Mouse (Mus musculus): ENCODE data around the gene Pou2af1. TPM values are rescaled to one million over a fixed set of nuclear protein-coding genes. Genes with fewer than 3 reads are reported as not detected.

Pou2af1 gene
- polyA plus RNA-seq, 1 experiment from 2014 or later: 1.6 TPM

DNA sequence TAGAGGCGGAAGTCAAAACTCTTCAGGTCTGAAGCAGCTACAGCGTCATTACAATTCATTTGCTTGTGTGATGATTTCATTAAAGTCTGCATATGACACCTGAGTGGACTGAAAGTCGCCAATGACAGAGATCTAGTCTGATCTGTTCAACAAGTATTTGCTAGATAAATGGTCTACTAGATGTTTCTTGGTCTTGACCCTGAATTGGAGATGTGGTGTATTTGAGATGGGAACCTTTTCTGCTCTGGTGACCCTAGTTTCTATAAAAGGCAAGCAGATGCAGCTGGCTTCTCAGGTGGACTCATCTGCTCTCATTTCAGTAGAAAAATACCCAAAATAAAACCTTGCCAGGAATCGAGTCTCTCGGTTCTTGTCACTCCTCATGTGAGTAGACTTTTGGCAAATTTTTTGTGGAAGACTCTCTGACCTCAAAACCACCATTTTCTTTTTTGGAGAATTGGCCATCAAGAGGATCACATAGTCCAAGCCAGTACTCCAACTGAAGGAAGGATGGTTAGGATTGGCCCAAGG lies 12.2 kb downstream of the Pou2af1 start:
- no peak for DNase-seq (ENCODE audit: low spot score)

- DNase-seq (ENCODE audit: low spot score): no peak
Observed at GRCm38 (mm10) chr9:51230701-51231389, 17.3 kb downstream of the Pou2af1 start.

DNA sequence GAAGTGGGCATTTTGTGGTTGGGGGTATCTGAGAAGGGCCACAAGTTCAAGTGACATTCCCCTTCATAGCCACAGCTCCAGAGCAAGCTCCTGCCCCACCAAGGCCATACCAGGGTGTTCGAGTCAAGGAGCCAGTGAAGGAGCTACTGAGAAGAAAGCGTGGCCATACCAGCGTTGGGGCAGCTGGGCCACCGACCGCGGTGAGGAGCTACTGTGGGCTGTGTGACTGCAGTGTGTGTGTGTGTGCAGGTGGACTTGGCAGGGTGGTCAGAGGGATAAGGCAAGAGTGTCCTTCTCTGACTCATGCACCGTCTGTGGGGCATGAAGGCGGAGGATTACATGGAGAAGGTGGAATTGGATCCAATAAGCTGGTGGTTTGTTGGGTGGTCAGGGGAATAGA lies 18.7 kb downstream of the Pou2af1 start:
- DNase-seq (ENCODE audit: low spot score): no peak

DNA sequence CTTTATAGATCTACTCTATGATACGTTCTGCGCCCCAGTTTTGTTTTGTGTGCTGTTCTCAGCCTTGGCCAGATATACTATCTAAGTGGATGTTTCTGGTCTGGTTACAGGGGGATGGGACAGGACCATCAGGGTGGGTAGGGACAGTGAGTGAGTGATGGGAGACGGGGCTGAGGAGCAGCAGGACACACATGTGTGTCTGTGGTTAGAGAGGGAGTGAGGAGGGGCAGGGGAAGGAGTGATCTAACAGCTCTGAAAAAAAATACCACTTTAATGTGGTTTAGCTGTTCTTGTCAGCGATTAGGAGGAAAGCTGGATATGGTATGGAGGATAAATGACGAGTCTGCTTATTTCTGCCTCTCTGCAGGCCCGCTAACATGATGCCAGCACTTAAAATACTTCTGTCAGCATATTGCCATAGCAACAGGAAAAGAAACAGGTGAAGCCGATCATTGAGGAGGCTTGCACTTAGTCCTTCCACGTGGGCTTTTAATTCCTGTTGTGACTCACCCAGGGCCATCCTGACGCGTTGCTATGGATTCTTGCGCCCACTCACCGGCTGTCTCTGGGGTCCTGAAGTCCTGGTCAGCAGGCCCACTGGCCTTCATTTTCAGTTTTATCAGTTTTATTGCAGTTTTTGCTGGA lies 25.4 kb downstream of the Pou2af1 start:
- DNase-seq (ENCODE audit: low spot score): peak; percentile 14

- no peak for DNase-seq (ENCODE audit: low spot score)
Observed at GRCm38 (mm10) chr9:51256780-51257502, 43.4 kb downstream of the Pou2af1 start.

DNA sequence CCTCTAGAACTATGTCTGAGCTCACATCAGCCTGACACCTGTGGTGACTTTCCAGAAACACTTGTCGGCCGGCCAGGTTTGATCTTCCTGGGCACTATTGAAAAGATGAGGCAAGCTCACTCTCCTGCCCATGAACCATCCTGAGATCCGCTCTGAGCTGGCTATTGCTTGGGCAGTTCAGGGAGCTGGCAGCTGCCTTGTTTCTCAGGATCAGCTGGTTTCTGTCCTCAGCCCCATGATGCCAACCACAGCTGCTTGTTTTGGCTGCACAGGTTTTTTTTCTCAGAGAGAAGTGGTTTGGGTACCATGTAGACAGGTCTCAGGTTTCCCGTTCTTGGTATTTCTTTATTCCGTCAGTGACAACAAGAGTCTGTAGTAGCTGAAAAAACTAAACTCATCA lies 44.9 kb downstream of the Pou2af1 start:
- no peak for DNase-seq (ENCODE audit: low spot score)

- no peak for DNase-seq (ENCODE audit: low spot score)
Observed at GRCm38 (mm10) chr9:51268852-51269251, 55.3 kb downstream of the Pou2af1 start.

- DNase-seq (ENCODE audit: low spot score): no peak
Observed at GRCm38 (mm10) chr9:51271073-51271472, 57.6 kb downstream of the Pou2af1 start.

GRCm38 (mm10) chr9:51272102-51272501 lies 58.6 kb downstream of the Pou2af1 start:
- no peak for DNase-seq (ENCODE audit: low spot score)

- DNase-seq (ENCODE audit: low spot score): no peak
Observed at GRCm38 (mm10) chr9:51273581-51274154, 60.2 kb downstream of the Pou2af1 start.

DNA sequence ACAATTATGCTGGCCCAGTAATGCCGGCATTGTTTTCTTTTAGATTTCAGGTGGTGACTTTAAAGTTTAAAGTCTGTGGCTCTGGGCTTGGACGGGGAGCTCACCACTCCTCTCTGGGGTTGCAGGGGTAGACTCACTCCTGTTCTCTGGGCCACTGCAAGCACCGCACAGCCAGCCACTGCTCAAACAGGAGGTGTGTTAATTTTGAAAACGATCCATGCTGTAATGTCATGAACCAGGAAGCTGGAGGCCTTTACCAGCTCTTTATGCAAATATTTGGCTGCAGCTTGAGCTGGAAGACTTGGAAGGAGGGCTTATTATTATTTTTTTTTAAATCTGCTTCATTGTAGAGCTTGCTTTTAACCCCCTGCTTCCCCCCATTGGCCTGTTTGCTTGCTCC lies 61.2 kb downstream of the Pou2af1 start:
- DNase-seq (ENCODE audit: low spot score): no peak

DNA sequence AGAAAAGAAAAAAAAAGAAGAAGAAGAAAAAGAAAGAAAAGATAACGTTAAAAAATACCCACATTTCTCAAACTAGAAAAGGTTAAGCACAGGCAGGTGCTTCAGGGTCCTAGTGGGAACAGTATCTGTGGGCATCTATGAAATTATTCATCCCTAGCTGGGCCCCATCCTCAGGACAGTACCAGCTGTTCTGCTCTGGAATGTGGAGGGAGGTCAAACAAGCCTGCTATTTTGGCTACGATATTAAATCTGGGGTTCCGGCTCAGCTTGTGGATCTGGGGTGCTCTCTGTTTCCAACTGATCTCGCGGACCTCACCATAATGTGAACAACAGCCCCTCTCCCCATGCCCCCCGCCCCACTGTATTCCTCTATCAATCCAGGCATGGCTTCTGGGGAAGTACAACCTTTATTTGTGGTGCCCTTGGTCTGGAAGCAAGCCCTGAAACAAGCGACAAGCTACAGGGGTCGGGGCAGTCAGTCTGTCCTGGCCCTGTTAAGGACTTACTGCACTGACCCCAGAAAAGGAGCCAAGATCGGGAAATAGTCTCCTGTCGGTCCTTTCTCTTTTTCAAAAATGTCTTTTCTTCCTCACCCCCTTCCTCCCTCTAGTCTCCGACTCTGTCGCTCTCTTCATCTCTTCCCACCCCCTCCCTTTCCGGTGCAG lies 64.5 kb downstream of the Pou2af1 start:
- no peak for DNase-seq (ENCODE audit: low spot score)

GRCm38 (mm10) chr9:51278500-51279381 lies 65.2 kb downstream of the Pou2af1 start, which contains the start of gene Colca2:
Gene Colca2 (minus strand): TSS chr9:51278569.
- peak; percentile 45 for DNase-seq (ENCODE audit: low spot score)

DNA sequence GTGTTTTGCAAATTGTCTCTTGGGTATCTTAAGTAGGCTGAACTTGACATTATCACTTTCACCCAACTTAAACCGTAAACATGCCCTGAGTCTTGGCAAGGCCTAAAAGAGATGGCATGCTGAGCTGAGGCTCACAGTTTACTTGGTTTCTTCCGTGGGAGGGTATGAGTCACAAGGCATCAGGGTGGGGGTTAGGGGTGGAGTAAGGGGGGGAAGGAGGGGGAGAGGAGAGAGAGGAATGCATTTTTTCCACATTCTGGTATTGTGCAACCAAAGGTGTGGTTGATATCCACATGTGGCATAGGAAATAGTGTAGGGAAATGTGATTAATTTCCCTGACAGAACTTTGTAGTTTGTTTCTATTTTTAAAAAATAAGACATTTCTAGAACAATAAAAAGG lies 72.6 kb downstream of the Pou2af1 start:
- DNase-seq (ENCODE audit: low spot score): no peak

Other genes starting within 250 kb of the Pou2af1 start
- gene Sik2, start 204.6 kb upstream of the Pou2af1 start, polyA plus RNA-seq (2015; fragmentation: Nextera tagmentation; extraction: Ambion mirVana): 12.1 and 12.4 TPM in 2 replicates
- gene Btg4, start 152.8 kb upstream of the Pou2af1 start, polyA plus RNA-seq (2015; fragmentation: Nextera tagmentation; extraction: Ambion mirVana): 0.12 and 0.17 TPM in 2 replicates
- gene Layn, start 136.6 kb upstream of the Pou2af1 start, polyA plus RNA-seq (2015; fragmentation: Nextera tagmentation; extraction: Ambion mirVana): 2.1 and 2.8 TPM in 2 replicates
- 0.95 and 1.1 TPM in 2 replicates for gene 4833427G06Rik, start 111.6 kb upstream of the Pou2af1 start, polyA plus RNA-seq (2015; fragmentation: Nextera tagmentation; extraction: Ambion mirVana)
- 0.23 and 0.33 TPM in 2 replicates for gene Gm32742, start 48.2 kb upstream of the Pou2af1 start, polyA plus RNA-seq (2015; fragmentation: Nextera tagmentation; extraction: Ambion mirVana)
- gene Colca2, start 64.9 kb downstream of the Pou2af1 start, polyA plus RNA-seq (2015; fragmentation: Nextera tagmentation; extraction: Ambion mirVana): 1.5 and 2.2 TPM in 2 replicates
- gene 1810046K07Rik, start 115.2 kb downstream of the Pou2af1 start, polyA plus RNA-seq (2015; fragmentation: Nextera tagmentation; extraction: Ambion mirVana): 0.27 and 0.44 TPM in 2 replicates

Measured in thymus, postnatal 0 days (tissue).